Mouse (Mus musculus) CH12F3 (cell line): ENCODE data around the gene Abhd2.

Source experiments
- in situ Hi-C: fragments of 300-500 bp; cut with MboI; formaldehyde crosslinking; loops from 2 replicates; pipeline ENCODE4 v1.14.3; 2020; ENCODE audit warnings: low sequenced_read_pairs

Gene Abhd2

GRCm38 (mm10) chr7:79287928-79288327 lies 14.9 kb downstream of the Abhd2 start:
- in situ Hi-C loops = no loop called here

- in situ Hi-C loops = no loop called here
These were observed 15.4 kb downstream of the Abhd2 start for GRCm38 (mm10) chr7:79288422-79288821.

DNA sequence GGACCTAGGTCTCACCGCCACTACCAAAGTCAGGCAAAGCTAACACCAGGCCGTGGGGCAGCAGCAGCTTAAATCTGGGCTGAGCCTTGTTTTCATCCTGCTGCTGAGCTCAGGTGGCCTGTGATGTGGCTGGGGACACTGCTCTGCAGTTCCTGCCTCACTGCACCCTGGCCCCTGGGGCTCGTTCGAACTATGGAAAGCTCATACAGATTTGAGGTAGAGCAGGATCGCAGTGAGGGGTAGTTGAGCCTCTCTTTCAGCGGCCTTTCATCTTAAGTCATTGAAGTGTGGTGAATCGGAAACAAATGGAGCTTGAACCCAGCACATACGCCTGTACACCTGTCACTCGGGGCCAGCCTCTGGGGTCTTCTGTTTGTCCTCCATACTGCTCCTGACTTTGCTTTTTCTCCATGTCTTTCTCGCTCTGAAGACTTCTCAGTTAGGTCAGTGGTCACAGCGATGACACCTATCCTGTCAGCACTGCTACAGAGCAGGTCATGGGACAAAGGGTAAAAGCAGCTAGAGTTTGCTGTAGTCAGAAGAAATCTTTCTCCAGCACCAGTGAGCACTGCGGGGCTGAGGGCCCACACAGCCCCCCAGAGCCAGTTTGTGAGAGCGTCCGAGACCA lies 20.7 kb downstream of the Abhd2 start:
- in situ Hi-C loops = no loop called here

DNA sequence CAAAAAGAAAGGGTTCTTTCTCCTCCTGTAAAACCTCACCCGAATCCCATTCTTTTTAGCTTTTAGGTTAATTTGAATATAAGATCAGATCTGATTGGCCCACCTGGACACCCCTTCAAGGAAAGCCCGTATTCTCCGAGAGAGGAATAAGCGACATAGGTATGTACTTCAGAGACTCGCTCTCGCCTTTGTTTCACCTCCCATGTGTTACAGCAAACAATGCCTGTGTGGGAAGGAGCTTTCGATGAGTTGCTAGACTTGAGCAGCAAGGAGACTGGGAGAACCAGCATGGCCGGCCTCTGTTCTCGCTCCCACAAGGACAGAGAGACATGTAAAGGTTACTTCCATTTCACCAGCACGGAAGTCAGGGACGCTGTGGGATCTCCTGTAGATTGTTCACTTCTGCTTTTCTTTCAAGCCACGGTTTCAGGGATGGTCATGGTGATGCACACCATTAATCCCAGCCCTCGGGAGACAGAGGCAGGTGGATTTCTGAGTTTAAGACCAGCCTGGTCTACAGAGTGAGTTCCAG lies 21.5 kb downstream of the Abhd2 start:
- in situ Hi-C loops = no loop called here

GRCm38 (mm10) chr7:79295196-79295826 lies 22.3 kb downstream of the Abhd2 start:
- in situ Hi-C loops = no loop called here

DNA sequence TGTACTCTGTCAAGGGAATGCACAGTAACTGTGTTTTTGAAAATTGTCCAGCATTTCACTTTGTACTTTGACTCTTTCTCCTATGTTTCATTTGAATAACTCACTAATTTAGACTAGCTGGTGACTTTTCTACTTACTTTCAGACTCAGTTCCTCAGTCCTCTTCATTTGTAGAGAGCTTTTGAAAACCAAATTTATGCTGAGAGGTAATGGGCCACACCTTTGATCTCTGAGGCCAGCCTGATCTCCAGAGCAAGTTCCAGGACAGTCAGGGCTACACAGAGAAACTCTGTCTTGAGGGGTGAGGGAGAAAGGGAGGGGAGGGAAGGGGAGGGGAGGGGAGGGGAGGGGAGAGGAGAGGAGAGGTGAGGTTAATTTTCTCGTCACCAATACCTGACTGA lies 25.7 kb downstream of the Abhd2 start:
- in situ Hi-C loops = no loop called here

- in situ Hi-C loops = no loop called here
These were observed 26.5 kb downstream of the Abhd2 start for GRCm38 (mm10) chr7:79299548-79299947.

- in situ Hi-C loops = no loop called here
These were observed 27.6 kb downstream of the Abhd2 start for GRCm38 (mm10) chr7:79300432-79301151.

- in situ Hi-C loops = no loop called here
These were observed 29.1 kb downstream of the Abhd2 start for GRCm38 (mm10) chr7:79302145-79302544.

DNA sequence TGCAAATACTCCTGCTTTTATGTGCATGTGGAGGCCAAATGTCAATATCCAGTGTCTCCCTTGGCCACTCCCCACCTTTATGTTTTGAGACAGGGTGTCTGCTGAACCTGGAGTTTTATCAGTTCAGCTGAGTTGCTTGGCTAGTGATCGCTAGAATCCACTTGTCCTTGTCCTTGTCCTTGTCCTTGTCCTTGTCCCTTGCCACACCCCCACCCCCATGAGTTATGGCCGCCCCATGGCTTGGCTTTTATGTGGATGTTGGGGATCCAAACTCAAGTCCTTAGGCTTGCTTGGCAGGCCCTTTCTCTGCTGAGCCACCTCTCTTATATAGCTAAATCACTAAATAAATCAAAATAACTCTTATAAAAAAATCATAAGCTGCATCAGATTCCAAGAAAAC lies 29.6 kb downstream of the Abhd2 start:
- in situ Hi-C loops = no loop called here

- in situ Hi-C loops = no loop called here
These were observed 30.3 kb downstream of the Abhd2 start for GRCm38 (mm10) chr7:79303183-79303761.

GRCm38 (mm10) chr7:79308455-79309030 lies 35.5 kb downstream of the Abhd2 start:
- in situ Hi-C loops = no loop called here

DNA sequence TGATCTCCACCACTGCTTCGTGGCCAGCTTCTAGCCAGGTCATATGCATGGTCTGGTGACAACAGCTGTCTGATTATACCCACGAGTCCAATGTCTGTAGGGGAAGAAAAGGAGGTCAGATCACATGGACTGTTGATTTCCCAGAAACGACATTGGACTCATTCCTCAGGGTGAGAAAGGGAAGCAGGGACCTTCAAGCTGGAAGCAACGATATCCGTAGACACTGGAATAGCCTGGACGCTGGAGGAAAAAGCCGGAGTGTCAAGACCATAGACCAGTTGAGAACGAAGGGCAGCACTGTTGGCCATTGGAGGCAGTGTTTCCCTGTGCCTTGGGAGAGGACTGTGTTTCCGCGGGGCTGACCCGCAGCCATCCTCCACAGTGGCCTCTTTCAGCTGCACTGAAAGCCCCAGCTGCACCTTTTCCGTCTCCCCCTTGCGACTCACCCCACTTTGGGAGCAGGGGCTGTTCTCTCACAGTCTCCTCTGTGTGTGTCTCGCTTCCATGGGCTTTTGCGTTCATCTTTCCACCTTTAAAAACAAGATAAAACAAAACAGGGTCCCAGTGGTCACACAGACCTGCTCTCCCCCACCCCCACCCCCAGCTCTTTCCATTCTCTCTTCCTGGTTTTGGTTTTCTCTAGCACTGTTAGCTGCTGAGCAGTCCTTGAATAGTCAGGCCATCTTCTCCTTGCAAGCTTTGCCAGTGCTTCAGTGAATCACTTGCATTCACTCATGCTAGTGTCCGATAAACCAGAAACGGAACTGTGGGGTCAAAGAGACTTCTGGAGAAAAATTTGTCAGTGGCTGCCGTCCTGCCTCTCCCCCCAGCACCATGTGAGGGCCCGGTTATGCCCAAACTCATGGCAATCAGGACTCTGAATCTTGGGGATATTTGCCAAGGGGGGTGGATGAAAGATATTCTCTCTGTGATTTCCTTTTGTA lies 36.5 kb downstream of the Abhd2 start:
- in situ Hi-C loops = no loop called here

DNA sequence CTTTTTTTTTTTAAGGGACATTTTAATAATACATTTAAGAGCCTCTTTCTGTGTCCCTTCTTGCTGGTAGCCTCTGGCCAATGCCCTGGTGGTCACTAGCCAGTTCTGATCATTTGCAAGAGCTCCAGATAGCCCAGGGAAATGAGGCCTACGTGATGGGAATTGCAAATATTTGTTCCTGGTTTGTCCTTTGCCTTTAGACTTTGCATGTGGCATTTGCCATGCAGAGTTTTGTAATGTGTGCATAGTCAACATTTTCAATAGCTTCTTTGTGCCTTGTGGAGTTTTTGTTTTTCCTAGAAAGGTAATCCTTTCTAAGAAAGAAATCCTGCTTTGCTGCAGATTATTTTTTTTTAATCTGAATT lies 37.2 kb downstream of the Abhd2 start:
- in situ Hi-C loops = no loop called here

GRCm38 (mm10) chr7:79311420-79311988 lies 38.5 kb downstream of the Abhd2 start:
- in situ Hi-C loops = no loop called here

DNA sequence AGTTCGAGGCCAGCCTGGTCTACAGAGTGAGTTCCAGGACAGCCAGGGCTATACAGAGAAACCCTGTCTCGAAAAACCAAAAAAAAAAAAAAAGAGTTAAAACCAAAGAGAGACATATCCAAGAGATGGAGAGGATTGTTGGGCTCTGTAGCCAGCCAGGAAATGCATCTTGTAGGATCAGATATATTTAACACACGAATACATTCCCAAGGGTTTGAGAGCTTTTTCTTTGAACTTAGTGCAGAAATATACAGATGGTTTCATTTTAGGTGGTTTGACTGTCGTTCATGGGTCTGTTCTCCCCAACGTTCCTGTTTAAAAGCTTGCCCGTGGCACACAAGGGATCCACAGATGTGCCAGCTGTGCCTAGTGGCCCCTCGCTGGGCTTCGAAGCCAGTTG lies 39.2 kb downstream of the Abhd2 start:
- in situ Hi-C loops = no loop called here

- in situ Hi-C loops = no loop called here
These were observed 40.6 kb downstream of the Abhd2 start for GRCm38 (mm10) chr7:79313519-79314059.

- in situ Hi-C loops = no loop called here
These were observed 41.5 kb downstream of the Abhd2 start for GRCm38 (mm10) chr7:79314517-79314916.

- in situ Hi-C loops = no loop called here
These were observed 42.1 kb downstream of the Abhd2 start for GRCm38 (mm10) chr7:79315149-79315548.
